Mouse (Mus musculus) megakaryocyte-erythroid progenitor cell, adult 5 weeks (primary cell): ENCODE measurements around the gene Olfm3. TPM values are rescaled to one million over a fixed set of nuclear protein-coding genes. Genes with fewer than 3 reads are reported as not detected.

Source experiments
- polyA plus RNA-seq: library from polyadenylated mRNA; stranded (reverse); fragments of >175 nt; gene quantifications from 2 replicates; pipeline ENCODE4 v1.2.3, GENCODE M21; 2012

The Olfm3 gene
- polyA plus RNA-seq: not detected in 2 replicates

DNA sequence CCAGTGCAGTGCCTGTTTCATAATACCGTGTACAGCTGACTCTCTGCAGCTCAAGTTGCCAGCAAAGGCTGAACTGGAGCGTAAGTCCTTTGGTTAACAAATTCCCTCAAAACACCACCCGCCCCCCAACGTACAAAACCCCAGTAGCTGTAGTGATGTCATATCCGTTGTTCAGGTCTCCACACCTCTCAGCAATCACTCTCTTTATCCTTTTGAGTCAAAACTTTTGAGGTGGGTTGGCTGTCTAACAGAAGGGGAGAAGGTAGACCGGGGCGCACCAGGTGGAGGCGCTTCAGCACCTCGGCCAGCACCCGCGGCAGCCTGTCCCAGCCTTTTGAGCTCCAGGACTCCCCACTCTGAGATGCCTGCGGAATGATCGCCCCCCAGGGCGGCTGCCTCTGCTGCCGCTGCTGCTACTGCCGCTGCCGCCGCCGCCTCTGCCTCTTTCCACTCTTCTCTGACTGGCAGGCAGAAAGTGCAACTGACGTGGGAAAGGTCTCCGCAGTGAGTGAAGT lies at the start of gene Olfm3:
Gene Olfm3, plus strand, starts transcription at position 155 of the 515 bp plus-strand sequence.

